Mouse (Mus musculus) liver, embryonic 14.5 days (tissue): ENCODE results near the gene Nmt2. TPM values are rescaled to one million over a fixed set of nuclear protein-coding genes. Genes with fewer than 3 reads are reported as not detected.
A peak's percentile ranks its signal among the peaks of the same experiment; 100 is the strongest.

Experiments used
- ATAC-seq: fragments of 200-750 bp; cut with Nextera tagmentation; 2 replicates; pipeline ENCODE4 v1.8.0; 2017; ENCODE audit warnings: moderate number of reproducible peaks, mild to moderate bottlenecking, moderate library complexity; ENCODE audit not compliant: insufficient read depth
- DNase-seq, 3 experiments: peaks; one replicate each; pipeline ENCODE4 v3.0.0-alpha.2; 2012 to 2013; ENCODE audit warnings: low read depth in 3 of 3, low spot score in 3 of 3
- H3K27ac ChIP-seq: fragments of 300-500 bp; sonication (generic); 2 replicates; pipeline ENCODE4 v1.5.1; 2014; ENCODE audit warnings: moderate library complexity, mild to moderate bottlenecking, control low read depth, inconsistent platforms
- H3K27me3 ChIP-seq: fragments of 300-500 bp; sonication (generic); 2 replicates; pipeline ENCODE4 v1.6.1; 2014; ENCODE audit warnings: mild to moderate bottlenecking, low read length, moderate library complexity; ENCODE audit not compliant: control insufficient read depth, insufficient read depth
- H3K36me3 ChIP-seq: fragments of 300-500 bp; sonication (generic); replicated peaks from 2 replicates; pipeline ENCODE4 v1.6.1; 2014; ENCODE audit warnings: low read depth; ENCODE audit not compliant: control insufficient read depth, insufficient read depth
- H3K4me1 ChIP-seq, 2 experiments: fragments of 200-500 bp in 1 of 2; fragments of 300-500 bp in 1 of 2; sonication (generic) in 1 of 2; replicated peaks; 2 replicates each; pipeline ENCODE4 v1.6.1; 2012 to 2014; ENCODE audit warnings: antibody characterized with exemption in 1 of 2, inconsistent platforms in 1 of 2, low read length in 1 of 2; ENCODE audit not compliant: control insufficient read depth in 2 of 2, insufficient read depth in 2 of 2
- H3K4me2 ChIP-seq: fragments of 300-500 bp; sonication (generic); 2 replicates; pipeline ENCODE4 v1.6.1; 2014; ENCODE audit warnings: low read depth, mild to moderate bottlenecking, control low read depth, moderate library complexity
- H3K4me3 ChIP-seq, 2 experiments: fragments of 200-500 bp in 1 of 2; fragments of 300-500 bp in 1 of 2; sonication (generic) in 1 of 2; 2 replicates each; pipeline ENCODE4 v1.5.1; 2012 to 2014; ENCODE audit warnings: low read depth in 2 of 2, low read length in 2 of 2, mild to moderate bottlenecking in 2 of 2, control low read depth in 1 of 2, inconsistent platforms in 1 of 2, moderate library complexity in 1 of 2; ENCODE audit not compliant: insufficient read depth in 1 of 2
- H3K9ac ChIP-seq: fragments of 300-500 bp; sonication (generic); replicated peaks from 2 replicates; pipeline ENCODE4 v1.6.1; 2014; ENCODE audit warnings: mild to moderate bottlenecking, control low read depth, moderate library complexity
- H3K9me3 ChIP-seq: fragments of 300-500 bp; sonication (generic); 2 replicates; pipeline ENCODE4 v1.6.1; 2016; ENCODE audit warnings: low read length, mixed read lengths; ENCODE audit not compliant: control insufficient read depth
- CTCF ChIP-seq: IDR thresholded peaks from 2 replicates; pipeline ENCODE4 v1.5.1; 2016; ENCODE audit warnings: antibody characterized with exemption, low read depth, control low read depth
- EP300 ChIP-seq: IDR thresholded peaks from 2 replicates; pipeline ENCODE4 v1.6.1; 2016; ENCODE audit warnings: antibody characterized with exemption, low read depth
- WGBS: fragments of 180-500 bp; shearing (Covaris S2); extraction: QIAGEN DNeasy Blood & Tissue Kit; methylation state at CpG from one replicate; pipeline ENCODE4 v1.1.7; 2014; ENCODE audit not compliant: insufficient replicate concordance; 5-methylcytosine and 5-hydroxymethylcytosine counted together
- polyA plus RNA-seq, 2 experiments: library from polyadenylated mRNA; depleted of rRNA in 1 of 2; stranded (reverse) in 1 of 2; unstranded in 1 of 2; fragments of >200 nt; fragmentation: Nextera tagmentation in 1 of 2; extraction: Ambion mirVana in 1 of 2; gene quantifications; 2 replicates each; pipeline versions ENCODE4 v1.2.1 to v1.2.3; 2012 to 2014

Gene Nmt2
- polyA plus RNA-seq, 2 experiments = 4.9 to 13.5 TPM

GRCm38 (mm10) chr2:3324381-3325130 is 40.5 kb downstream of the Nmt2 start:
- Histone ChIP-seq H3K4me3 (no peak overlapping the region), H3K27me3 (no peaks in the 10 kb centered on the region), H3K9me3 (no peaks in the 10 kb centered on the region), H3K9ac (no peak overlapping the region), H3K27ac (no peak overlapping the region), H3K4me2 (no peak overlapping the region), H3K4me1 (no peaks in the 10 kb centered on the region), H3K36me3 (peaks cover 34% of the 10 kb centered on the region)
- no peak for DNase-seq
- WGBS = 84% methylated on average over 7 of the region's 7 CpGs
- TF ChIP-seq CTCF (no peak), EP300 (no peak)
- ATAC-seq = no peak

- ATAC-seq (no peak), DNase-seq (no peak)
- 88% methylated on average over 1 of the region's 1 CpGs for WGBS
- Histone ChIP-seq H3K4me2 (no peak overlapping the region), H3K9me3 (no peaks in the 10 kb centered on the region), H3K27me3 (no peaks in the 10 kb centered on the region), H3K27ac (no peak overlapping the region), H3K9ac (no peak overlapping the region), H3K36me3 (peaks cover 34% of the 10 kb centered on the region), H3K4me1 (peaks cover 0 to 9% of the 10 kb centered on the region in 2 experiments; a peak in 2 of 4 replicates), H3K4me3 (no peak overlapping the region)
- no peak for TF ChIP-seq EP300
- no peak for TF ChIP-seq CTCF
Measured at GRCm38 (mm10) chr2:3326547-3326946, 42.5 kb downstream of the Nmt2 start.

- WGBS = 11% methylated on average over 1 of the region's 1 CpGs
- Histone ChIP-seq H3K4me3 (no peak overlapping the region), H3K36me3 (peaks cover 34% of the 10 kb centered on the region), H3K9me3 (no peaks in the 10 kb centered on the region), H3K4me1 (peaks cover 0 to 9% of the 10 kb centered on the region in 2 experiments; a peak in 2 of 4 replicates), H3K9ac (no peak overlapping the region), H3K4me2 (no peak overlapping the region), H3K27me3 (no peaks in the 10 kb centered on the region), H3K27ac (no peak overlapping the region)
- peak in 2 of 3 experiments; percentile 47 to 48 for DNase-seq
- ATAC-seq = no peak
- TF ChIP-seq CTCF (peak; percentile 82), EP300 (no peak)
Measured at GRCm38 (mm10) chr2:3327351-3327750, 43.3 kb downstream of the Nmt2 start.

- TF ChIP-seq EP300 (no peak), CTCF (no peak)
- Histone ChIP-seq H3K27ac (no peak overlapping the region), H3K9ac (peak overlapping the region; percentile 71), H3K36me3 (peaks cover 14% of the 10 kb centered on the region), H3K4me1 (peaks cover 0 to 16% of the 10 kb centered on the region in 2 experiments; a peak in 3 of 4 replicates), H3K27me3 (no peaks in the 10 kb centered on the region), H3K4me3 (peak overlapping the region; percentile 52 to 64), H3K4me2 (peak overlapping the region; percentile 96), H3K9me3 (no peaks in the 10 kb centered on the region)
- WGBS = 46% methylated on average over 5 of the region's 5 CpGs
- no peak for DNase-seq
- ATAC-seq = no peak
Measured at GRCm38 (mm10) chr2:3331071-3331703, 47.2 kb downstream of the Nmt2 start.

- Histone ChIP-seq H3K27ac (peak overlapping the region; percentile 13; the same call in 1 of the 2 replicates), H3K36me3 (peaks cover 14% of the 10 kb centered on the region), H3K9ac (peak overlapping the region; percentile 71), H3K4me1 (peaks cover 0 to 18% of the 10 kb centered on the region in 2 experiments; a peak in 3 of 4 replicates), H3K4me2 (peak overlapping the region; percentile 96), H3K9me3 (no peaks in the 10 kb centered on the region), H3K27me3 (no peaks in the 10 kb centered on the region), H3K4me3 (peak overlapping the region; percentile 64 to 94)
- TF ChIP-seq EP300 (no peak), CTCF (no peak)
- ATAC-seq (peak; percentile 4), DNase-seq (peak in 2 of 3 experiments; percentile 22 to 39)
- WGBS = under 1% methylated on average over 21 of the region's 21 CpGs
Measured at GRCm38 (mm10) chr2:3332056-3332455, 48.0 kb downstream of the Nmt2 start.
